Mouse (Mus musculus) brain, embryonic 14.5 days (tissue): ENCODE data around the gene Usp18.

Experiments
- CTCF ChIP-seq: fragments of 200-500 bp; IDR thresholded peaks from 2 replicates; pipeline ENCODE4 v1.5.1; 2012; ENCODE audit warnings: inconsistent platforms, mild to moderate bottlenecking, moderate library complexity, borderline replicate concordance; ENCODE audit not compliant: insufficient read depth, insufficient read length; ENCODE audit errors: extremely low read depth
- POLR2A ChIP-seq: fragments of 200-500 bp; IDR thresholded peaks from 2 replicates; pipeline ENCODE4 v1.6.1; 2012; ENCODE audit warnings: mild to moderate bottlenecking, inconsistent platforms, borderline replicate concordance; ENCODE audit not compliant: poor library complexity, insufficient read depth, insufficient read length, severe bottlenecking; ENCODE audit errors: extremely low read depth

DNA sequence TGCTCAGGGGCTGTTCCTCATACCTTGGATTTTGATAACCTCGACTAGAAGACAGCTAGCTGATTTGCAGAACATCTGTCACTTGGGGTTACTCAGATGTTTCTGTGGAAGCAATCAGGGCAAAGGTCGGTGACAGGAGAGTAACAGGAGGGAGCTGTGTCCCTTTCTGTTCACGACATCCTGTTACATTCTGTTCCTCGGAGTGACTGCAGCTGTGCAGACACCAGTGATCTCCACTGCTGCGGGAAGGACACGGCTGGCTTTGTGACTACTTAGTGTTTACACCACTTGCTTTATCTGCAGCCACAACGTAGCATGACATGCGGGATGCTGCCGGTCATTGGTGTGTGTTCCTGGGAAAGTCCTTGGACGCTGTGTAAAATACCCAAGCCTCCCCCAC lies 2.5 kb upstream of the Usp18 start:
- TF ChIP-seq POLR2A, result no peak
- no peak for TF ChIP-seq CTCF
